Comparison of ENCODE assay signal across 8 mouse cellular contexts in the genomic region with DNA sequence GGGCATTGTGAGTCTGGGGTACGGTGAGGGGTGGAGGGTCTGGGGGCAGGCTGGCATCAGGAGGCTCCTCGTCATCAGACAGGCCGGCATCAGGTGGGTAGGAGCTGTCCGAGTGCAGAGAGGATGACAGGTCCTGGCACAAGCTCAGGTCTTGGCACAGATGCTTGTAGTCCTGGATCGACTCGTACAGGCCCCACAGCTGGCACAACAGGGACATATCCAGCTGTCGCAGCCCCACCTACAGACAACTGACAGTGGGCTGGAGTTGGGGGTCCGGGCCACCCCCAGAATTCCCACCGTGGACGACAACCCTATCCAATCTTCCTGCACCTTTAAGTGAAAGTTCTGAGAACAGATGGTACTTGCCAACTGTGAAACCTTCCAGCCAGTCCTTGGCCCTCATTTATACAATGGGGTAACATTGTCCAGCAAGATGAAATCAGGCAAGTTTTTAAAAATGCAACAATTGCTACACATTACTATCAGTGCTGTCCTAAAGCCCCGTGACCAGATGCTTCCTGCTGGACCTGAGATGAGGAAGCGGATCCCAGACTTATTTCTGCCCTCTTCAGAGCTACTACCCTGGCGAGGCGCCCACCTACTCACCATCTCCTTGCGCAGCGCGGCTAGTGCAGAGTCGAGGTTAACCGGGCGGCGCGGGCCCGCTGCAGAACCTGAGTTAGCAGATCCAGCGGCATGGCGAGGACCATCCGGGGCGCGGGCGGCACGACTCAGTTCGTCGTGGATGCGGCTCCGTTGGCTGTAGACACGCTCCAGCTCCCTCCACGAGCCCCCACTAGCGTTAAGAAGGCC. TPM values are rescaled to one million over a fixed set of nuclear protein-coding genes. Genes with fewer than 3 reads are reported as not detected.
DNase-seq lines count a peak whose midpoint lies in the region; ATAC-seq lines count a peak whose summit lies in the region.

No protein-coding gene starts in this region.

- peak; percentile 69 for DNase-seq in urinary bladder, postnatal 14 days (ENCODE audit: low spot score)
- DNase-seq in urinary bladder, adult 18-20 months (ENCODE audit: low spot score in 2 of 2): no peak
- peak; percentile 61 to 63 for DNase-seq in cerebellum, postnatal 36 days
- peak; percentile 60 to 63 for DNase-seq in heart, adult 9 months (ENCODE audit: low spot score in 2 of 2)
- peak; percentile 58 for DNase-seq in ovary, postnatal 36 days (ENCODE audit: low spot score)
- DNase-seq in T-cell, adult 2 months (ENCODE audit: low spot score): no peak

- peak overlapping the region; percentile 87 for H3K4me2 ChIP-seq in kidney, embryonic 15.5 days
- peak overlapping the region; percentile 93 for H3K4me2 ChIP-seq in liver, embryonic 16.5 days (ENCODE audit: low read depth, low read length)

- peaks cover 72% of the 10 kb centered on the region for H3K4me1 ChIP-seq in kidney, embryonic 15.5 days
- peaks cover 50% of the 10 kb centered on the region for H3K4me1 ChIP-seq in liver, embryonic 16.5 days (ENCODE audit: control insufficient read depth, low read depth, low read length)

- peaks cover 10% of the 10 kb centered on the region; the same call in 1 of the 2 replicates for H3K36me3 ChIP-seq in kidney, embryonic 15.5 days
- H3K36me3 ChIP-seq in liver, embryonic 16.5 days (ENCODE audit: control insufficient read depth, insufficient read depth): no peaks in the 10 kb centered on the region

- H3K9ac ChIP-seq in kidney, embryonic 15.5 days: peak overlapping the region; percentile 97
- H3K9ac ChIP-seq in liver, embryonic 16.5 days (ENCODE audit: low read depth, low read length): peak overlapping the region; percentile 98

- H3K9me3 ChIP-seq in kidney, embryonic 15.5 days (replicated peaks): no peaks in the 10 kb centered on the region
- no peaks in the 10 kb centered on the region for H3K9me3 ChIP-seq in liver, embryonic 16.5 days (replicated peaks; ENCODE audit: control insufficient read depth, low read length)

- H3K4me3 ChIP-seq in kidney, embryonic 15.5 days (replicated peaks): peak overlapping the region; percentile 97
- H3K4me3 ChIP-seq in liver, embryonic 16.5 days (ENCODE audit: low read depth, low read length): peak overlapping the region; percentile 92

- H3K27ac ChIP-seq in kidney, embryonic 15.5 days: peak overlapping the region; percentile 94
- H3K27ac ChIP-seq in liver, embryonic 16.5 days (ENCODE audit: low read length): peak overlapping the region; percentile 98

- peak; percentile 24 for ATAC-seq in kidney, embryonic 15.5 days (replicated peaks; ENCODE audit: low FRiP score)
- ATAC-seq in liver, embryonic 16.5 days (ENCODE audit: low read depth): no peak

- no peaks in the 10 kb centered on the region for H3K27me3 ChIP-seq in kidney, embryonic 15.5 days
- H3K27me3 ChIP-seq in liver, embryonic 16.5 days (ENCODE audit: control insufficient read depth, insufficient read depth, low read depth, low read length): no peaks in the 10 kb centered on the region

- WGBS in kidney, embryonic 15.5 days: 7% methylated on average over 37 of the region's 37 CpGs
- 11% methylated on average over 37 of the region's 37 CpGs for WGBS in liver, embryonic 16.5 days (ENCODE audit: insufficient replicate concordance)

RNA-seq across cellular contexts. Expression of a gene that starts 0.6 kb away (rescaled TPM):
- polyA plus RNA-seq in kidney, embryonic 15.5 days (2015; fragmentation: Nextera tagmentation; extraction: Ambion mirVana): 89.0 and 91.4 TPM in 2 replicates
- 29.7 and 32.5 TPM in 2 replicates for polyA plus RNA-seq in liver, embryonic 16.5 days (2015; fragmentation: Nextera tagmentation; extraction: Ambion mirVana)

RNA-seq across cellular contexts. Expression of a gene that starts 2.7 kb away (rescaled TPM):
- polyA plus RNA-seq in kidney, embryonic 15.5 days (2015; fragmentation: Nextera tagmentation; extraction: Ambion mirVana): 20.5 and 25.9 TPM in 2 replicates
- 104 and 105 TPM in 2 replicates for polyA plus RNA-seq in liver, embryonic 16.5 days (2015; fragmentation: Nextera tagmentation; extraction: Ambion mirVana)

RNA-seq across cellular contexts. Expression of a gene that starts 11.9 kb away (rescaled TPM):
- 18.5 and 18.8 TPM in 2 replicates for polyA plus RNA-seq in kidney, embryonic 15.5 days (2015; fragmentation: Nextera tagmentation; extraction: Ambion mirVana)
- polyA plus RNA-seq in liver, embryonic 16.5 days (2015; fragmentation: Nextera tagmentation; extraction: Ambion mirVana): 0.74 and 4.6 TPM in 2 replicates

RNA-seq across cellular contexts. Expression of a gene that starts 24.7 kb away (rescaled TPM):
- 0.15 and 0.38 TPM in 2 replicates for polyA plus RNA-seq in kidney, embryonic 15.5 days (2015; fragmentation: Nextera tagmentation; extraction: Ambion mirVana)
- polyA plus RNA-seq in liver, embryonic 16.5 days (2015; fragmentation: Nextera tagmentation; extraction: Ambion mirVana): 0.14 TPM in 2 replicates

RNA-seq across cellular contexts. Expression of a gene that starts 40.1 kb away (rescaled TPM):
- polyA plus RNA-seq in kidney, embryonic 15.5 days (2015; fragmentation: Nextera tagmentation; extraction: Ambion mirVana): 22.2 and 30.1 TPM in 2 replicates
- polyA plus RNA-seq in liver, embryonic 16.5 days (2015; fragmentation: Nextera tagmentation; extraction: Ambion mirVana): 8.2 and 9.7 TPM in 2 replicates

Comparison
In these comparisons a context has a peak if more than half of its experiments do, and no peak if none do; other contexts are left out.
1. DNase-seq: peak in urinary bladder, postnatal 14 days (single experiment), cerebellum, postnatal 36 days (2 of 2), heart, adult 9 months (2 of 2) and ovary, postnatal 36 days (single experiment); none in urinary bladder, adult 18-20 months (0 of 2) and T-cell, adult 2 months (single experiment).